Mouse (Mus musculus): ENCODE measurements around the gene Jag1.

DNA sequence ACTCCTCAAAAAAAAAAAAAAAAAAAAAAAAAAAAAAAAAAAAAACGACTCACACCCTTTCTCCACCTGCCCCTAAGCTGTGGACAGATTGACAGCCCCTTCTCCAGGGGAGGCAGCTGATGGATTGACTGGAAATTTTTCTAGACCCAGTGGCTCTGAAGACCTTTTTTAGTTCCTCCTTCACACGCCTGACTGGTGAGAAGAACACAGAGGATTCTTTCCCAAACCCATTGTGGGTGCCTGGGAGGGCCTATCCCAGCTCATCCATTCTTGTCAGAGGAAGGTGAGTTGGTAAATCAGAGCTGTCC lies 42.2 kb downstream of the Jag1 start:
- TF ChIP-seq CTCF (IDR thresholded peaks at IDR 0.05; ENCODE audit: extremely low read depth, insufficient read length, insufficient replicate concordance, low read depth, low read length) (no peak), POLR2A (IDR thresholded peaks at IDR 0.05; ENCODE audit: low read depth, low read length) (no peak)

Measured in small intestine, adult 2 months (tissue).